Mouse (Mus musculus): ENCODE measurements around the gene 5330417C22Rik. TPM values are rescaled to one million over a fixed set of nuclear protein-coding genes. Genes with fewer than 3 reads are reported as not detected.

5330417C22Rik gene
- polyA plus RNA-seq, 1 experiment: 56.3 TPM

DNA sequence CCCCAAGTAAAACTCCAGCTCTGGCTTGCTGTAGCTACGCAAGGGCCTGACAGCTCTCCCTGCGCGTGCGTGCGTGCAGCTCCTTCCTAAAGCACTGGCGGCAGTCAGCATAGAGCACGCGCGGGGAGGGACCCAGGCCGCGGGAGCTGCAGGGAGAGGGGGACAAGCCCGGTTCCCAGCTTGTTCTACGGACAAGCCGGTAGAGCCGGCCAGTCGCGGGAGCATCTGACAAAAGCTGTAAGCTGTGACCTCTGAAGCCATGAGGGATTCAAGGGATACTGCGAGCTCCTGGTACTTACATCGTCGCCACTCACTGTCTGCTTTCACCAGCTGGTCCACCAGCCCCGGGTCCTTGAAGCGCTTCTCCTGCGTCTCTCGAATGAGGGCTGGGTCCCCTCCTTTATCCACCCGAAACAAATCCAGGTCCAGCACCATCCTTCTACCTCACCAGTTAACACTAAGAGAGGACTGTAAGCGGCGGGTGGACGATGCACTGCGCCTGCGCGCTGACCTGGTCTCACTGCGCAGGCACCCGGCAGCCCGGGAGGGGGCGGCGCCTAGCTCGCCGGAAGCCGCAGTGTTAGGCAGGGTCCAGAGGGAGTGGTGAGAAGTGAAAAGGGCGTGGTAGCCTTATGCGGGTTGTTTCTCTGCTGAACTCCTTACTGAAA lies 91.5 kb downstream of the 5330417C22Rik start, which contains the start of gene Sars:
Gene Sars (minus strand): TSS at position 512 of the 668 bp plus-strand sequence.
- Histone ChIP-seq H3K4me3 (replicated peaks; ENCODE audit: extremely low read depth, low read depth, low read length) (peak within 1 kb of the TSS; percentile 83), H3K4me1 (ENCODE audit: control insufficient read depth, insufficient read depth, low read length) (peaks cover 2% of the 10 kb centered on the region)
- TF ChIP-seq CTCF (IDR thresholded peaks at IDR 0.05; ENCODE audit: insufficient read depth, low read length) (no peak), POLR2A (IDR thresholded peaks at IDR 0.05; ENCODE audit: borderline replicate concordance, extremely low read depth, low read depth, low read length) (peak; percentile 65; the same call in 1 of the 2 replicates)
- under 1% methylated on average over 41 of the region's 41 CpGs for WGBS
- peak; percentile 84 for DNase-seq

- WGBS: 6% methylated on average over 8 of the region's 8 CpGs
- TF ChIP-seq POLR2A (IDR thresholded peaks at IDR 0.05; ENCODE audit: borderline replicate concordance, extremely low read depth, low read depth, low read length) (peak; percentile 25; the same call in 1 of the 2 replicates), CTCF (IDR thresholded peaks at IDR 0.05; ENCODE audit: insufficient read depth, low read length) (no peak)
- peak; percentile 56 for DNase-seq
- peaks cover 2% of the 10 kb centered on the region for H3K4me1 ChIP-seq (ENCODE audit: control insufficient read depth, insufficient read depth, low read length)
- H3K4me3 ChIP-seq (replicated peaks; ENCODE audit: extremely low read depth, low read depth, low read length): peak overlapping the region; percentile 83
Observed at GRCm38 (mm10) chr3:108444029-108444428, 92.3 kb downstream of the 5330417C22Rik start.

GRCm38 (mm10) chr3:108436380-108436714 lies 100.0 kb downstream of the 5330417C22Rik start:
- DNase-seq: no peak
- no peaks in the 10 kb centered on the region for H3K4me1 ChIP-seq (ENCODE audit: control insufficient read depth, insufficient read depth, low read length)
- H3K4me3 ChIP-seq (replicated peaks; ENCODE audit: extremely low read depth, low read depth, low read length): no peak overlapping the region
- 82% methylated on average over 7 of the region's 7 CpGs for WGBS
- TF ChIP-seq CTCF (IDR thresholded peaks at IDR 0.05; ENCODE audit: insufficient read depth, low read length) (no peak), POLR2A (IDR thresholded peaks at IDR 0.05; ENCODE audit: borderline replicate concordance, extremely low read depth, low read depth, low read length) (no peak)

DNA sequence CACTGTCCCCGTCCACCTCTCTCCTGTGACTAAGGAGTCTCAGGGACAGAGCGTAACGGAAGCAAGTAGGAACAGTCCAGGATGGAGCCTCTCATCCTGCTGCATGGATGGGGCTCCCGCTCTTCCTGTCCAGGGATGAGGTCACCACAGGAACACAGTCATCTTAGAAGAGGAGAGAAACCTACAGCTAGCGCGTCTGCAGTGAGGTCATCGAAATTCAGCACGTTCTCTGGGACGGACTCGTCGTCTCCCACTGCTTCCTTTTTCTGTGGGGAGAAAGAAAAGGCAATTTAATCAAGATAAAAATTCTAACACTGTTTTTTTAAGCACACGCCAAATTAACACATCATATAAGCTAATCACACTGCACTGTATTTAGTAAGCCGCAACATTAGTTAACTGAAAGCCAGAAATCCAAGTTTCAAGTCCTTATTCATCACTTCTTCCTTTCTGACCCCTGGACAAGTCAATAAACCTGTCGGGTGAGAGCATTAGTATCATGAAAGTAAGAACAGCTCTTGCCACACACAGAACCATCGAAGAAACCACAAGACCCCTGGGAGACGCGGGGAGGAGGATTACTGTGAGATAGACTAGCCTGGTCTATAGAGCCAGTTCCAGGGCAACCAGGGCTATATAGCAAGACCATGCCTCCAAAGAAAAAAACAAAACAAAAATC lies 100.5 kb downstream of the 5330417C22Rik start:
- no peak for TF ChIP-seq POLR2A (IDR thresholded peaks at IDR 0.05; ENCODE audit: borderline replicate concordance, extremely low read depth, low read depth, low read length)
- TF ChIP-seq CTCF (IDR thresholded peaks at IDR 0.05; ENCODE audit: insufficient read depth, low read length): no peak
- WGBS: 61% methylated on average over 17 of the region's 17 CpGs
- H3K4me1 ChIP-seq (ENCODE audit: control insufficient read depth, insufficient read depth, low read length): no peaks in the 10 kb centered on the region
- DNase-seq: no peak
- no peak overlapping the region for H3K4me3 ChIP-seq (replicated peaks; ENCODE audit: extremely low read depth, low read depth, low read length)

DNA sequence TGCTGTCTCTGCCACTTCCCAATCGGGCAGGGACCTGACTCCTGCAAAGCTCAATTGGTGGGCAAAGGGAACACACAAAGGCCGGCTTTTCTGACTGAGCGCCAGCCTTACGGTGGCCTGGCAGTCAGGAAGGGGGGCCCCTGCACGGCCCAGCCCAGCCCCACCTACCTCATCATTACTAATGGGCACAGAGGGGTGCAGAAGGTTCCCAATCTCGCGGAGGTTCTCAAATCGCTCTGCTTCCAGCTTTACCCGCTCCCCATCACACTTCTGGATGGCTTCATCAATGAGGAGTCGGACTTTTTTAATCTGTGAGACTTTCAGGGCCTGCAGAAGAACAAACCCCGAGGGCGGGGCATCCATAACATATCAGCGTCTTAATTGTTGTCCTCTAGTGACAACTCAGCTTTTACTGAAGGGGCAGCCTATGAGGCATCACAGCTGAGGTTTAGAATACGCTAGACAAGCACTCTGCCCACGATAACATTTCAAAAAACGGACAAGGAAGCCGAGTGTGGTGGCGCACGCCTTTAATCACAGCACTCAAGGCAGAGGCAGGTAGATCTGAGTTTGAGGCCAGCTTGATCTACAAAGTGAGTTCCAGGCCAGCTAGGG lies 102.3 kb downstream of the 5330417C22Rik start:
- TF ChIP-seq POLR2A (IDR thresholded peaks at IDR 0.05; ENCODE audit: borderline replicate concordance, extremely low read depth, low read depth, low read length) (no peak), CTCF (IDR thresholded peaks at IDR 0.05; ENCODE audit: insufficient read depth, low read length) (no peak)
- H3K4me3 ChIP-seq (replicated peaks; ENCODE audit: extremely low read depth, low read depth, low read length): no peak overlapping the region
- H3K4me1 ChIP-seq (ENCODE audit: control insufficient read depth, insufficient read depth, low read length): no peaks in the 10 kb centered on the region
- 72% methylated on average over 19 of the region's 19 CpGs for WGBS
- DNase-seq: no peak

- Histone ChIP-seq H3K4me1 (ENCODE audit: control insufficient read depth, insufficient read depth, low read length) (no peaks in the 10 kb centered on the region), H3K4me3 (replicated peaks; ENCODE audit: extremely low read depth, low read depth, low read length) (no peak overlapping the region)
- 78% methylated on average over 18 of the region's 18 CpGs for WGBS
- TF ChIP-seq POLR2A (IDR thresholded peaks at IDR 0.05; ENCODE audit: borderline replicate concordance, extremely low read depth, low read depth, low read length) (no peak), CTCF (IDR thresholded peaks at IDR 0.05; ENCODE audit: insufficient read depth, low read length) (no peak)
- DNase-seq: no peak
Observed at GRCm38 (mm10) chr3:108433188-108433880, 103.0 kb downstream of the 5330417C22Rik start.

DNA sequence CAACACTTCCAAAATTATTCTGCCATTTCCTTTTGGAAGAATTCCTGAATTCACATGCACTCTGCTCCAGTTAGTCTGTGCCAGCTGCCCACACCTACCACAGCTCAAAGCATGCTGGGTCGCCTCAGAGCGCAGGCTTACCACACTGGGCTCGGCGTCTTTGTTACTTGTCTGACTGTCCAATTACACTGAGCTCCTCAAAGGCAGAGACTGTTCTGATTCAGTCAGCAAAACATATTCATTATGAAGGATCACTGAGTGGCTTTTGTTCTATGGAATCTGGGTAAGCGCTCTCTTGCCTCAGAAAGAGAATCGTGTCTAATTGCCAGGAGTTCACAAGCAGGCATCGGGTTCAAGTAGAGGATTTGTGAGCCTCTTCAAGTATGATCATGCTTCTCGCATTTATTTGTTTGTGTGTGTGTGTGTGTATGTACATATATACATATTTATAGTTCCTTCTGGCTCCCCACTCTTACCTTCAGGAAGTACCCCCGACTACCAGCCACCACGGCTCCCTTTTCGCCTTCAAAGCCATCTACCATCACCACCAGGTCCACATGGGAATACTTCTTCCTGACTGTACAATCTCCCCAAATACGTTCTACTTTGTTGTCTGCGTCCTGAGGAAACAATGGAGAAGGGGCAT lies 103.7 kb downstream of the 5330417C22Rik start:
- WGBS: 85% methylated on average over 13 of the region's 13 CpGs
- DNase-seq: no peak
- TF ChIP-seq CTCF (IDR thresholded peaks at IDR 0.05; ENCODE audit: insufficient read depth, low read length) (no peak), POLR2A (IDR thresholded peaks at IDR 0.05; ENCODE audit: borderline replicate concordance, extremely low read depth, low read depth, low read length) (no peak)

GRCm38 (mm10) chr3:108425624-108426018 lies 110.7 kb downstream of the 5330417C22Rik start:
- Histone ChIP-seq H3K4me1 (ENCODE audit: control insufficient read depth, insufficient read depth, low read length) (no peaks in the 10 kb centered on the region), H3K4me3 (replicated peaks; ENCODE audit: extremely low read depth, low read depth, low read length) (no peak overlapping the region)
- TF ChIP-seq POLR2A (IDR thresholded peaks at IDR 0.05; ENCODE audit: borderline replicate concordance, extremely low read depth, low read depth, low read length) (no peak), CTCF (IDR thresholded peaks at IDR 0.05; ENCODE audit: insufficient read depth, low read length) (no peak)
- no peak for DNase-seq
- 91% methylated on average over 6 of the region's 6 CpGs for WGBS

More for the DNA sequence above, 103.7 kb downstream of the 5330417C22Rik start:
- H3K4me3 ChIP-seq (replicated peaks; ENCODE audit: extremely low read depth, low read depth, low read length): no peak overlapping the region
- no peaks in the 10 kb centered on the region for H3K4me1 ChIP-seq (ENCODE audit: control insufficient read depth, insufficient read depth, low read length)

All from lung, adult 2 months (tissue).